Mouse (Mus musculus) megakaryocyte, embryonic 14.5 days (primary cell): ENCODE data around the gene Tcf7l2. TPM values are rescaled to one million over a fixed set of nuclear protein-coding genes. Genes with fewer than 3 reads are reported as not detected.

Experiments
- H3K27me3 ChIP-seq: replicated peaks from 2 replicates; pipeline ENCODE3; 2012; ENCODE audit warnings: inconsistent platforms
- H3K36me3 ChIP-seq: replicated peaks from 2 replicates; pipeline ENCODE3; 2012; ENCODE audit warnings: low read length, inconsistent platforms, mixed read lengths
- H3K4me1 ChIP-seq: 2 replicates; pipeline ENCODE4 v1.6.1; 2012; ENCODE audit warnings: inconsistent platforms
- H3K4me3 ChIP-seq: replicated peaks from 2 replicates; pipeline ENCODE3; 2012; ENCODE audit warnings: moderate library complexity, mild to moderate bottlenecking, inconsistent platforms
- H3K9me3 ChIP-seq: 2 replicates; pipeline ENCODE4 v1.6.1; 2012; ENCODE audit warnings: inconsistent platforms
- FLI1 ChIP-seq: IDR thresholded peaks from 2 replicates; pipeline ENCODE4 v1.6.1; 2012; ENCODE audit warnings: low read length, inconsistent platforms, mixed read lengths
- GATA1 ChIP-seq: IDR thresholded peaks from 3 replicates; pipeline ENCODE4 v1.6.1; 2012; ENCODE audit warnings: mixed read lengths, low read length, inconsistent platforms, borderline replicate concordance
- polyA plus RNA-seq: library from polyadenylated mRNA; stranded (reverse); fragments of >175 nt; gene quantifications from 2 replicates; pipeline ENCODE4 v1.2.3, GENCODE M21; 2012; ENCODE audit warnings: low replicate concordance; ENCODE audit not compliant: insufficient read depth

Gene Tcf7l2
- polyA plus RNA-seq: 2.4 TPM in 1 of 2 replicates, not detected in the other

- Histone ChIP-seq H3K4me1 (peaks cover 21% of the 10 kb centered on the region), H3K27me3 (peaks cover 71% of the 10 kb centered on the region), H3K9me3 (no peaks in the 10 kb centered on the region), H3K4me3 (peak within 1 kb of the TSS; percentile 93), H3K36me3 (no peaks in the 10 kb centered on the region)
- TF ChIP-seq FLI1: no peak
- TF ChIP-seq GATA1: no peak
These were observed at the start of gene Tcf7l2 for GRCm38 (mm10) chr19:55741439-55741928. Tcf7l2 (plus strand) TSS chr19:55741820.

- Histone ChIP-seq H3K36me3 (no peaks in the 10 kb centered on the region), H3K27me3 (peaks cover 52% of the 10 kb centered on the region), H3K9me3 (no peaks in the 10 kb centered on the region), H3K4me1 (no peaks in the 10 kb centered on the region; the same call in 1 of the 2 replicates), H3K4me3 (no peak overlapping the region)
- no peak for TF ChIP-seq FLI1
- no peak for TF ChIP-seq GATA1
These were observed 47.0 kb upstream of the Tcf7l2 start for GRCm38 (mm10) chr19:55694651-55695050.

- peaks cover 60% of the 10 kb centered on the region for H3K27me3 ChIP-seq
These were observed 46.2 kb upstream of the Tcf7l2 start for GRCm38 (mm10) chr19:55695418-55695817.

GRCm38 (mm10) chr19:55698892-55699291 lies 42.7 kb upstream of the Tcf7l2 start:
- no peaks in the 10 kb centered on the region for H3K36me3 ChIP-seq

More at GRCm38 (mm10) chr19:55695418-55695817, 46.2 kb upstream of the Tcf7l2 start:
- Histone ChIP-seq H3K9me3 (no peaks in the 10 kb centered on the region), H3K4me1 (peaks cover 6% of the 10 kb centered on the region), H3K4me3 (no peak overlapping the region), H3K36me3 (no peaks in the 10 kb centered on the region)
- no peak for TF ChIP-seq GATA1
- TF ChIP-seq FLI1: no peak

GRCm38 (mm10) chr19:55700214-55700568 lies 41.4 kb upstream of the Tcf7l2 start:
- H3K4me3 ChIP-seq: peak overlapping the region; percentile 1
- peaks cover 20% of the 10 kb centered on the region for H3K4me1 ChIP-seq
- H3K27me3 ChIP-seq: peaks cover 67% of the 10 kb centered on the region
- no peak for TF ChIP-seq FLI1
- no peak for TF ChIP-seq GATA1
- H3K9me3 ChIP-seq: no peaks in the 10 kb centered on the region
- no peaks in the 10 kb centered on the region for H3K36me3 ChIP-seq

More at GRCm38 (mm10) chr19:55698892-55699291, 42.7 kb upstream of the Tcf7l2 start:
- no peaks in the 10 kb centered on the region for H3K9me3 ChIP-seq
- peaks cover 20% of the 10 kb centered on the region for H3K4me1 ChIP-seq
- no peak overlapping the region for H3K4me3 ChIP-seq
- H3K27me3 ChIP-seq: peaks cover 69% of the 10 kb centered on the region
- TF ChIP-seq FLI1 (no peak), GATA1 (no peak)

GRCm38 (mm10) chr19:55700569-55701282 lies 40.9 kb upstream of the Tcf7l2 start:
- Histone ChIP-seq H3K4me3 (peak overlapping the region; percentile 57), H3K36me3 (no peaks in the 10 kb centered on the region), H3K9me3 (no peaks in the 10 kb centered on the region), H3K4me1 (peaks cover 20% of the 10 kb centered on the region), H3K27me3 (peaks cover 69% of the 10 kb centered on the region)
- TF ChIP-seq FLI1: no peak
- TF ChIP-seq GATA1: no peak

GRCm38 (mm10) chr19:55701283-55701633 lies 40.4 kb upstream of the Tcf7l2 start:
- TF ChIP-seq GATA1: no peak
- TF ChIP-seq FLI1: no peak
- Histone ChIP-seq H3K36me3 (no peaks in the 10 kb centered on the region), H3K27me3 (peaks cover 73% of the 10 kb centered on the region), H3K4me1 (peaks cover 20% of the 10 kb centered on the region), H3K9me3 (no peaks in the 10 kb centered on the region), H3K4me3 (no peak overlapping the region)

- H3K9me3 ChIP-seq: no peaks in the 10 kb centered on the region
- TF ChIP-seq GATA1 (no peak), FLI1 (no peak)
- H3K4me1 ChIP-seq: peaks cover 20% of the 10 kb centered on the region
- no peaks in the 10 kb centered on the region for H3K36me3 ChIP-seq
- no peak overlapping the region for H3K4me3 ChIP-seq
- peaks cover 74% of the 10 kb centered on the region for H3K27me3 ChIP-seq
These were observed 39.5 kb upstream of the Tcf7l2 start for GRCm38 (mm10) chr19:55702081-55702480.

GRCm38 (mm10) chr19:55702716-55703115 lies 38.9 kb upstream of the Tcf7l2 start:
- Histone ChIP-seq H3K9me3 (no peaks in the 10 kb centered on the region), H3K36me3 (no peaks in the 10 kb centered on the region), H3K4me3 (no peak overlapping the region), H3K27me3 (peaks cover 72% of the 10 kb centered on the region), H3K4me1 (peaks cover 20% of the 10 kb centered on the region)
- TF ChIP-seq FLI1 (no peak), GATA1 (no peak)

GRCm38 (mm10) chr19:55704071-55704470 lies 37.5 kb upstream of the Tcf7l2 start:
- Histone ChIP-seq H3K36me3 (no peaks in the 10 kb centered on the region), H3K4me1 (peaks cover 20% of the 10 kb centered on the region), H3K4me3 (no peak overlapping the region), H3K27me3 (peaks cover 64% of the 10 kb centered on the region), H3K9me3 (no peaks in the 10 kb centered on the region)
- no peak for TF ChIP-seq FLI1
- TF ChIP-seq GATA1: no peak
